Mouse (Mus musculus): ENCODE measurements around the gene 2200002D01Rik. TPM values are rescaled to one million over a fixed set of nuclear protein-coding genes. Genes with fewer than 3 reads are reported as not detected.

2200002D01Rik gene
- polyA plus RNA-seq, 1 experiment from 2014 or later = 836 TPM

- Histone ChIP-seq H3K9ac (ENCODE audit: low read depth, low read length) (no peak overlapping the region), H3K9me3 (ENCODE audit: control insufficient read depth) (no peaks in the 10 kb centered on the region), H3K36me3 (ENCODE audit: control insufficient read depth, insufficient read depth) (no peaks in the 10 kb centered on the region), H3K4me2 (replicated peaks; ENCODE audit: low read depth) (peak overlapping the region; percentile 9; the same call in 1 of the 2 replicates), H3K4me3 (ENCODE audit: low read depth, low read length) (no peak overlapping the region), H3K4me1 (replicated peaks; ENCODE audit: control insufficient read depth, insufficient read depth, low read length) (0 out of 2 replicates have a peak, but pooled peaks cover 3% of the 10 kb centered on the region), H3K27me3 (replicated peaks; ENCODE audit: control insufficient read depth, insufficient read depth, low read length) (no peaks in the 10 kb centered on the region), H3K27ac (ENCODE audit: low read depth, low read length) (peak overlapping the region; percentile 21; the same call in 1 of the 2 replicates)
- WGBS = 33% methylated on average over 8 of the region's 8 CpGs
- no peak for ATAC-seq
- no peak for TF ChIP-seq CTCF (IDR thresholded peaks at IDR 0.05; ENCODE audit: low read depth)
These were observed 44.3 kb upstream of the 2200002D01Rik start for GRCm38 (mm10) chr7:29292458-29293098.

GRCm38 (mm10) chr7:29291616-29292457 is 43.6 kb upstream of the 2200002D01Rik start:
- ATAC-seq = no peak

DNA sequence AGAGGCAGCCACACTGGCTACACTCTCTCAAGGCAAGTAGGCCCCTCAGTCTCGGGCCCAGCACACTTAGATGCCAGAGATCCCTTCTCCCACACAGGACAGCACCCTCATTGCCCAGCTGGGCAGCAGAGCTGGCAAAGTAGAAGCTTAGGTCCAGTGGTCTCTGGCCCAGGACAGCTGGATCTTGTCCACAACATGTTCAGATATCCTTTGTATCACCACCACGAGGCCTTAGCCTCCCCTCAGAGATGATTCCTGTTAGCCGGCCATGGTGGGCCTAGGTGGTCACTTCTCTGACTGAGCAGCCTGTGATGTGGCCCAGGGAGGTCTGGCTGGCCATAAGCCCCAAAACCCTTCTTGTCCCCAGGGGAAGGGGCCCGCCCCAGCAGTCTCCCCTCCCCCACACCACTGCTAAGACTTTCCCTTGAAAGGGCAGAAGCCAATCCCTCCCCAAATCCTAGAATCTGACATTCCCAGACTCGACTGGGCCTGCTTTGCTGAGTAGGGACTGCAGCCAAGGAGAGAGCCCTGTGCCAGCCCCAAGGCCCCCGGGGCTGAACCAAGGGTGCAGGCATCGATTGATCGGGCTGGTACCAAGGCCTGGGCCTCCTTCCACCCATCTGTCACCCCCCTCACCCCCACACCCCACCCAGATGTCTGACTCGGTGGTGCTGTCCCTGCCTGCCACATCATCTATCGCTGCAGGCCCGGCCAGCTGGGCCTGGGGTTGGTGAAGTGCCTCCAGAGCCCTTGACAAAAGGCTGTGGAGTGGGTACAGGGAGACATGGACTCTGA is 42.6 kb upstream of the 2200002D01Rik start:
- H3K9me3 ChIP-seq (ENCODE audit: control insufficient read depth) = no peaks in the 10 kb centered on the region
- H3K4me1 ChIP-seq (replicated peaks; ENCODE audit: control insufficient read depth, insufficient read depth, low read length) = 0 out of 2 replicates have a peak, but pooled peaks cover 3% of the 10 kb centered on the region
- peak overlapping the region; percentile 90 for H3K4me2 ChIP-seq (replicated peaks; ENCODE audit: low read depth)
- H3K27ac ChIP-seq (ENCODE audit: low read depth, low read length) = peak overlapping the region; percentile 50
- no peaks in the 10 kb centered on the region for H3K36me3 ChIP-seq (ENCODE audit: control insufficient read depth, insufficient read depth)
- 0 out of 2 replicates have a peak overlapping the region, but pooled peaks have one; percentile 9 for H3K4me3 ChIP-seq (ENCODE audit: low read depth, low read length)
- WGBS = 63% methylated on average over 11 of the region's 11 CpGs
- no peak for ATAC-seq
- H3K9ac ChIP-seq (ENCODE audit: low read depth, low read length) = no peak overlapping the region
- no peak for TF ChIP-seq CTCF (IDR thresholded peaks at IDR 0.05; ENCODE audit: low read depth)
- H3K27me3 ChIP-seq (replicated peaks; ENCODE audit: control insufficient read depth, insufficient read depth, low read length) = no peaks in the 10 kb centered on the region

More at GRCm38 (mm10) chr7:29291616-29292457, 43.6 kb upstream of the 2200002D01Rik start:
- TF ChIP-seq CTCF (IDR thresholded peaks at IDR 0.05; ENCODE audit: low read depth) = no peak
- Histone ChIP-seq H3K4me3 (ENCODE audit: low read depth, low read length) (no peak overlapping the region), H3K4me2 (replicated peaks; ENCODE audit: low read depth) (peak overlapping the region; percentile 90), H3K27me3 (replicated peaks; ENCODE audit: control insufficient read depth, insufficient read depth, low read length) (no peaks in the 10 kb centered on the region), H3K9me3 (ENCODE audit: control insufficient read depth) (no peaks in the 10 kb centered on the region), H3K27ac (ENCODE audit: low read depth, low read length) (peak overlapping the region; percentile 50; the same call in 1 of the 2 replicates), H3K36me3 (ENCODE audit: control insufficient read depth, insufficient read depth) (no peaks in the 10 kb centered on the region), H3K4me1 (replicated peaks; ENCODE audit: control insufficient read depth, insufficient read depth, low read length) (0 out of 2 replicates have a peak, but pooled peaks cover 3% of the 10 kb centered on the region), H3K9ac (ENCODE audit: low read depth, low read length) (no peak overlapping the region)
- 46% methylated on average over 7 of the region's 7 CpGs for WGBS

DNA sequence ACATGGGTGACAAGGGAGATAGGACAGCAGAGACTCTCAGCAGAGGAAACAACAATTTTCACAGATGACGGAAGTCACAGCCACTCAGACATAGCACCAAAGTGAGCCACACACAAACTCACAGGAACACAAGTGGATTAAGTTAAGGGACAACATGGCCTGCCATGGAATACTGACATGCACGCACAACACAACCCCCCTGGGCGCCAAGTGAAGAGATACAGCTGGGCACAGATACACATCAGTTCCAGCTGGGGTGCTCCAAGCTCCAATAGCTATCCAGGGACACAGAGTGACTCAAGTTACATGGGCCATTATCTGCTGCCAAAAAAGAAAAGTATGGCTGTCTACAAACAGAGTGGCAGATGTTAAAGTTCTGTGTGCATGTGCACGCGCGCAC is 41.6 kb upstream of the 2200002D01Rik start:
- H3K9me3 ChIP-seq (ENCODE audit: control insufficient read depth) = no peaks in the 10 kb centered on the region
- peak overlapping the region; percentile 50 for H3K9ac ChIP-seq (ENCODE audit: low read depth, low read length)
- no peaks in the 10 kb centered on the region for H3K27me3 ChIP-seq (replicated peaks; ENCODE audit: control insufficient read depth, insufficient read depth, low read length)
- peak overlapping the region; percentile 90 for H3K4me2 ChIP-seq (replicated peaks; ENCODE audit: low read depth)
- H3K4me1 ChIP-seq (replicated peaks; ENCODE audit: control insufficient read depth, insufficient read depth, low read length) = 0 out of 2 replicates have a peak, but pooled peaks cover 3% of the 10 kb centered on the region
- no peak for ATAC-seq
- TF ChIP-seq CTCF (IDR thresholded peaks at IDR 0.05; ENCODE audit: low read depth) = no peak
- 66% methylated on average over 6 of the region's 6 CpGs for WGBS
- H3K4me3 ChIP-seq (ENCODE audit: low read depth, low read length) = peak overlapping the region; percentile 59
- no peaks in the 10 kb centered on the region for H3K36me3 ChIP-seq (ENCODE audit: control insufficient read depth, insufficient read depth)
- peak overlapping the region; percentile 50; the same call in 1 of the 2 replicates for H3K27ac ChIP-seq (ENCODE audit: low read depth, low read length)

- Histone ChIP-seq H3K27ac (ENCODE audit: low read depth, low read length) (peak within 1 kb of the TSS; percentile 50), H3K9me3 (ENCODE audit: control insufficient read depth) (no peaks in the 10 kb centered on the region), H3K9ac (ENCODE audit: low read depth, low read length) (peak within 1 kb of the TSS; percentile 50), H3K27me3 (replicated peaks; ENCODE audit: control insufficient read depth, insufficient read depth, low read length) (no peaks in the 10 kb centered on the region), H3K4me1 (replicated peaks; ENCODE audit: control insufficient read depth, insufficient read depth, low read length) (0 out of 2 replicates have a peak, but pooled peaks cover 3% of the 10 kb centered on the region), H3K4me2 (replicated peaks; ENCODE audit: low read depth) (peak within 1 kb of the TSS; percentile 90), H3K36me3 (ENCODE audit: control insufficient read depth, insufficient read depth) (no peaks in the 10 kb centered on the region), H3K4me3 (ENCODE audit: low read depth, low read length) (peak within 1 kb of the TSS; percentile 59)
- WGBS = 1% methylated on average over 59 of the region's 59 CpGs
- ATAC-seq = peak; percentile 39; the same call in 1 of the 2 replicates
- peak; percentile 87 for TF ChIP-seq CTCF (IDR thresholded peaks at IDR 0.05; ENCODE audit: low read depth)
These were observed 40.8 kb upstream of the 2200002D01Rik start, which contains the start of gene Ppp1r14a for GRCm38 (mm10) chr7:29288942-29289638. Gene Ppp1r14a (plus strand): TSS chr7:29289308.
